Mouse (Mus musculus) kidney, embryonic 15.5 days (tissue): ENCODE measurements around the gene Fam84a. TPM values are rescaled to one million over a fixed set of nuclear protein-coding genes. Genes with fewer than 3 reads are reported as not detected.

Experiments used
- ATAC-seq: fragments of 200-750 bp; cut with Nextera tagmentation; replicated peaks from 2 replicates; pipeline ENCODE4 v1.8.0; 2017; ENCODE audit warnings: moderate TSS enrichment; ENCODE audit not compliant: low FRiP score
- H3K27ac ChIP-seq: fragments of 300-500 bp; sonication (generic); 2 replicates; pipeline ENCODE4 v1.5.1; 2015; ENCODE audit warnings: mild to moderate bottlenecking, inconsistent platforms
- H3K27me3 ChIP-seq: fragments of 300-500 bp; sonication (generic); 2 replicates; pipeline ENCODE4 v1.6.1; 2015; ENCODE audit warnings: inconsistent platforms
- H3K36me3 ChIP-seq: fragments of 300-500 bp; sonication (generic); 2 replicates; pipeline ENCODE4 v1.6.1; 2015; ENCODE audit warnings: inconsistent platforms
- H3K4me1 ChIP-seq: fragments of 300-500 bp; sonication (generic); 2 replicates; pipeline ENCODE4 v1.6.1; 2015; ENCODE audit warnings: inconsistent platforms
- H3K4me2 ChIP-seq: fragments of 300-500 bp; sonication (generic); 2 replicates; pipeline ENCODE4 v1.6.1; 2015; ENCODE audit warnings: moderate library complexity, mild to moderate bottlenecking, inconsistent platforms
- H3K4me3 ChIP-seq: fragments of 300-500 bp; sonication (generic); replicated peaks from 2 replicates; pipeline ENCODE4 v1.5.1; 2015; ENCODE audit warnings: mild to moderate bottlenecking, inconsistent platforms
- H3K9ac ChIP-seq: fragments of 300-500 bp; sonication (generic); 2 replicates; pipeline ENCODE4 v1.6.1; 2015; ENCODE audit warnings: mild to moderate bottlenecking, inconsistent platforms
- H3K9me3 ChIP-seq: fragments of 300-500 bp; sonication (generic); replicated peaks from 2 replicates; pipeline ENCODE4 v1.6.1; 2016; ENCODE audit warnings: inconsistent platforms
- WGBS: fragments of 180-500 bp; shearing (Covaris S2); methylation state at CpG from one replicate; pipeline ENCODE4 v1.1.7; 2015; ENCODE audit warnings: mixed read lengths; 5-methylcytosine and 5-hydroxymethylcytosine counted together
- polyA plus RNA-seq: library from polyadenylated mRNA; unstranded; fragments of >200 nt; fragmentation: Nextera tagmentation; extraction: Ambion mirVana; gene quantifications from 2 replicates; pipeline ENCODE4 v1.2.1, GENCODE M21; 2015

Fam84a gene
- polyA plus RNA-seq, 1 experiment from 2014 or later: 9.4 TPM

- H3K27ac ChIP-seq: no peak overlapping the region
- no peaks in the 10 kb centered on the region for H3K9me3 ChIP-seq
- H3K9ac ChIP-seq: no peak overlapping the region
- no peaks in the 10 kb centered on the region for H3K36me3 ChIP-seq
- no peaks in the 10 kb centered on the region for H3K4me1 ChIP-seq
- WGBS: 80% methylated on average over 6 of the region's 6 CpGs
- H3K4me3 ChIP-seq: no peak overlapping the region
- no peaks in the 10 kb centered on the region for H3K27me3 ChIP-seq
- no peak overlapping the region for H3K4me2 ChIP-seq
- no peak for ATAC-seq
These were observed 37.1 kb downstream of the Fam84a start for GRCm38 (mm10) chr12:14114730-14115129.

- Histone ChIP-seq H3K9me3 (no peaks in the 10 kb centered on the region), H3K27ac (no peak overlapping the region)
- ATAC-seq: no peak
These were observed 54.9 kb downstream of the Fam84a start for GRCm38 (mm10) chr12:14096944-14097343.

More at GRCm38 (mm10) chr12:14096944-14097343, 54.9 kb downstream of the Fam84a start:
- H3K4me2 ChIP-seq: no peak overlapping the region
- no peak overlapping the region for H3K9ac ChIP-seq
- no peak overlapping the region for H3K4me3 ChIP-seq
- no peaks in the 10 kb centered on the region for H3K27me3 ChIP-seq
- no peaks in the 10 kb centered on the region for H3K4me1 ChIP-seq
- H3K36me3 ChIP-seq: no peaks in the 10 kb centered on the region
